21 mouse cellular contexts compared by ENCODE assay signal in the genomic region with DNA sequence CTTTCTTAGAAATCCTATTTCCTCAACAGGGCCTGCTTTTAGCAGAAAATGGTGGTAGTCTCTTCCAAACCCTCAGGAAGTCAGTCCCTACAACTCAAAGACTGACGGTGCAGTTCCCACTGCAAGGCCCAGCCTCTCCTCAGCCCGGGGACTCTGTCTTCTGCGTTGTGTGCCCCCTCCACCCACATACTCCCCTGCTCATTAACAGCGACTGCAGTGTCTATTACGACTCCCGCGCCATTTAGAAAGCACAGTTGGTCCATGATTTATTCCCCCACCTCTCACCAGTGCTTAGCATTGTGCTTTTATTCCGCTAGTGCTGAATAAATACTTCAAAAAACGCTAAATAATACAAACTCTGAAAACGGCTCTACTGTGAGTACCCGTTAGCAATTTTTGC.
"Had no signal": no experiment of that assay in that cellular context is flagged by ENCODE, and none has a peak within 500 bp of the region (broad histone marks: within the 10 kb centered on the region; RNA-seq: fewer than 3 reads in every experiment).

No protein-coding gene starts in this region.

- H3K27ac ChIP-seq: limb, embryonic 10.5 days; limb, embryonic 13.5 days; liver, embryonic 12.5 days; liver, embryonic 15.5 days; lung, embryonic 15.5 days; midbrain, embryonic 13.5 days had no signal

- H3K4me2 ChIP-seq: limb, embryonic 13.5 days; liver, embryonic 15.5 days; lung, embryonic 15.5 days; midbrain, embryonic 13.5 days had no signal

- H3K36me3 ChIP-seq: limb, embryonic 10.5 days; limb, embryonic 13.5 days; liver, embryonic 12.5 days; liver, embryonic 15.5 days; lung, embryonic 15.5 days; midbrain, embryonic 13.5 days had no signal

- H3K27me3 ChIP-seq: limb, embryonic 13.5 days; liver, embryonic 15.5 days; lung, embryonic 15.5 days had no signal

- H3K9me3 ChIP-seq: limb, embryonic 10.5 days; limb, embryonic 13.5 days; liver, embryonic 12.5 days; liver, embryonic 15.5 days; lung, embryonic 15.5 days had no signal

- H3K9ac ChIP-seq: limb, embryonic 13.5 days; liver, embryonic 12.5 days; liver, embryonic 15.5 days; lung, embryonic 15.5 days; midbrain, embryonic 13.5 days had no signal

- H3K4me3 ChIP-seq: limb, embryonic 10.5 days; limb, embryonic 13.5 days; liver, embryonic 12.5 days; liver, embryonic 15.5 days; lung, embryonic 15.5 days; midbrain, embryonic 13.5 days had no signal

- ATAC-seq: midbrain, embryonic 13.5 days; midbrain, embryonic 16.5 days had no signal

- DNase-seq: kidney, adult 18-20 months; kidney, adult 9 months; kidney, postnatal 10 days; kidney, postnatal 36 days; layer of hippocampus, adult 9-11 months; liver; lung, adult 18-20 months; lung, postnatal 10 days; lung, postnatal 36 days; retina, postnatal 1 day; right cerebral cortex, postnatal 25 days; thymus, adult 2 months; thymus, postnatal 14 days; thymus, postnatal 4 days had no signal
